Mouse (Mus musculus): ENCODE data around the gene E2f1. TPM values are rescaled to one million over a fixed set of nuclear protein-coding genes. Genes with fewer than 3 reads are reported as not detected.
A peak's percentile ranks its signal among the peaks of the same experiment; 100 is the strongest.

Gene E2f1
- polyA plus RNA-seq (2016; fragmentation: Nextera tagmentation; extraction: Ambion mirVana): 34.9 and 35.5 TPM in 2 replicates

DNA sequence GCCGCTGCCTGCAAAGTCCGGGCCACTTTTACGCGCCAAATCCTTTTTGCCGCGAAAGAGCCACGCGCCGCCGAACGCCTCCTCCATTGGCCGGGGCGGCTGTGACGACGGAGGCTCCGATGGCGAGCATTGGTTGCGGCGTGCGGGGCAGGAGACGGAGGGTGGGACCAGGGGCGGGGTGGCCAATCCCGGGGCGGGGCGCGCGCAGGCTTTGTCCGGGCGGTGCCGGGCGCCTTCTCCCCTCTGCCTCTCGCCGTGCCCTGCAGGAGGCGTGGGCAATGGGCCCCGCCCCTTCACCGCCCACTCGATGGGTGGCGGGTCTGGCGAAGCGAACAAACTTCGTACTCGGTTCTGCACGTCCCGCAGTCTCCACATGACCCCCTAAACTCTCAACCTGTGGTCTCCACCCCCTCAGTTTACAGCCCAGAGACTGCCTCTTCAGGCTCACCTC, at the start of gene E2f1:
TSS of gene E2f1 (minus strand) at position 57 of the 451 bp plus-strand sequence.
- Histone ChIP-seq H3K27me3 (ENCODE audit: low read depth, poor library complexity, severe bottlenecking) (0 out of 2 replicates have a peak, but pooled peaks cover 7% of the 10 kb centered on the region), H3K4me1 (peaks cover 64% of the 10 kb centered on the region), H3K36me3 (peaks cover 22% of the 10 kb centered on the region), H3K4me3 (peak within 1 kb of the TSS; percentile 87), H3K9me3 (replicated peaks) (no peaks in the 10 kb centered on the region), H3K27ac (replicated peaks) (peak within 1 kb of the TSS; percentile 98)
- WGBS: under 1% methylated on average over 44 of the region's 44 CpGs
- DNase-seq (ENCODE audit: low spot score): peak; percentile 99

DNA sequence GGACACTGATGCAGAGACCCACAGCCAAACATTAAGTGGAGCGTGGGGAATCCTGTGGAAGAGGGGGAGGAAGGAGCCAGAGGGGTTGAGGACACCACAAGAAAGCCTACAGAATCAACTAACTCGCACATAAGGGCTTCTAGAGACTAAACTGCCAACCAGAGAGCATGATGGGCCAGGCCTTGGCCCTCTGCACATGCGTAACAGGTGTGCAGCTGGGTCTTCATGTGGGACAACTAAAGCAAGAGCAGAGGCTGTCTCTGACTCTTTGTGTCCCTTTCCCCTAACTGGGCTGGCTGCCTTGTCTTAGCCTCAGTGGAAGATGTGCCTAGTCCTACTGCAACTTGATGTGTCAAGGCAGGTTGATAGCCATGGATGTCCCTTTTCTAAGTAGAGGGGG, 47.4 kb upstream of the E2f1 start:
- DNase-seq (ENCODE audit: low spot score): no peak
- Histone ChIP-seq H3K4me3 (no peak overlapping the region), H3K9me3 (replicated peaks) (no peaks in the 10 kb centered on the region), H3K36me3 (0 out of 2 replicates have a peak, but pooled peaks cover 6% of the 10 kb centered on the region), H3K27ac (replicated peaks) (no peak overlapping the region), H3K4me1 (peaks cover 31% of the 10 kb centered on the region), H3K27me3 (ENCODE audit: low read depth, poor library complexity, severe bottlenecking) (no peaks in the 10 kb centered on the region)
- WGBS: 90% methylated on average over 3 of the region's 3 CpGs

DNA sequence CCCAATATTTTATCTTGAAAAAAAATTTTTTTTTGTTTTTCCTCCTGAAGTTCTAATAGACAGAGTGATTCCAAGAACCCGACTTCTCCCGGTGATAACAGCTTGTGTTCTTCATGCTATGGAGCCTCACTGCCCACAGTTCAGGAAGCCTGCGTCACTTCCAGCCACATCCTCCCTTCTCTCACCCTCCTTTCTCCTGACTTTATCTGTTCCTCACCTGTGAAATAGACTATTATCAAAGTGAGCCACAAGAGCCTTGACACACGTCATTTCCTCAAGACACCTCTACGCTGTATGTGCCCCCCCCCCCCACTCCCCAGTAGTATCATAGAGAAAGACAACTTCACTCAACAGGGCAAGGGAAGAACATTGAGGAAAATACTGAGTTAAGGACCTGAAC, 46.0 kb upstream of the E2f1 start:
- Histone ChIP-seq H3K9me3 (replicated peaks) (no peaks in the 10 kb centered on the region), H3K4me3 (no peak overlapping the region), H3K27ac (replicated peaks) (no peak overlapping the region), H3K36me3 (0 out of 2 replicates have a peak, but pooled peaks cover 6% of the 10 kb centered on the region), H3K4me1 (peaks cover 32% of the 10 kb centered on the region), H3K27me3 (ENCODE audit: low read depth, poor library complexity, severe bottlenecking) (no peaks in the 10 kb centered on the region)
- 95% methylated on average over 5 of the region's 5 CpGs for WGBS
- no peak for DNase-seq (ENCODE audit: low spot score)

DNA sequence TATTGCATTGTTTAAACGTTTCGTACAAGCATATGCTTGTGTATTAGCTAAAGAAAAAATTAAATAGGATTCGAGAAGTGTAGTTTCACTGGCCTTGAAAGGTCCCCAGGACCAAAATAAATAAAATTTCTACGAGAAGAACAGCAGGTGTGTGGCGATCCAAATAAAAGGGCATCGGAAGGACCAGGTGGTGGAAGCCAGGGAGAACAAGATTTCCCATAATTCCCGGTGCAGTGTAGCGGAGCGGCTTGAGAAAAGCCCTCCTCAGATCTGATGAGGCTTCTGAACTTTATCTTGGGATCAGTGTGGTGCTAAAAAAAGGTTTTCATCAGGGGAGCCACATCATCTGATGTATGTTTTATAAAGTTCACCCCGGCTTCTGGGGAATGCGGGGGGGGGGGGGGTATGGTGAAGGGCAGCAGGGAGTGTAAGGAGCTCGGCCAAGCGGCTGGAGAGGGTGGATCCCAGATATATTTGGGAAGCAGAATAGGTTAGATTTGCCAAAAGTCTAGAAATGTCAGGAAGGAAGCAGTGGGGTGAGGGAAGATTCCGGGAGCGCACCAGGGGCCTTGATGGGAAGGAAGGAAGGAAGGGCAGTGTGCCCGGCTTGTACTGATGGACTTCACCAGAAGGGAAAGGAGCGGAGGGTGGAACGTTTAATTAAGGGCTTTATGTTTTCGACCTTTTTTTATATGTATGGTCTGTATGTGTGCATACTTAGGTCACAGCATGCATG, 45.3 kb upstream of the E2f1 start:
- no peak for DNase-seq (ENCODE audit: low spot score)
- peak overlapping the region; percentile 69; the same call in 1 of the 2 replicates for H3K4me3 ChIP-seq
- 0 out of 2 replicates have a peak, but pooled peaks cover 3% of the 10 kb centered on the region for H3K36me3 ChIP-seq
- peak overlapping the region; percentile 99; the same call in 1 of the 2 replicates for H3K27ac ChIP-seq (replicated peaks)
- 0 out of 2 replicates have a peak, but pooled peaks cover 3% of the 10 kb centered on the region for H3K27me3 ChIP-seq (ENCODE audit: low read depth, poor library complexity, severe bottlenecking)
- WGBS: 74% methylated on average over 19 of the region's 19 CpGs
- no peaks in the 10 kb centered on the region for H3K9me3 ChIP-seq (replicated peaks)
- H3K4me1 ChIP-seq: peaks cover 32% of the 10 kb centered on the region

DNA sequence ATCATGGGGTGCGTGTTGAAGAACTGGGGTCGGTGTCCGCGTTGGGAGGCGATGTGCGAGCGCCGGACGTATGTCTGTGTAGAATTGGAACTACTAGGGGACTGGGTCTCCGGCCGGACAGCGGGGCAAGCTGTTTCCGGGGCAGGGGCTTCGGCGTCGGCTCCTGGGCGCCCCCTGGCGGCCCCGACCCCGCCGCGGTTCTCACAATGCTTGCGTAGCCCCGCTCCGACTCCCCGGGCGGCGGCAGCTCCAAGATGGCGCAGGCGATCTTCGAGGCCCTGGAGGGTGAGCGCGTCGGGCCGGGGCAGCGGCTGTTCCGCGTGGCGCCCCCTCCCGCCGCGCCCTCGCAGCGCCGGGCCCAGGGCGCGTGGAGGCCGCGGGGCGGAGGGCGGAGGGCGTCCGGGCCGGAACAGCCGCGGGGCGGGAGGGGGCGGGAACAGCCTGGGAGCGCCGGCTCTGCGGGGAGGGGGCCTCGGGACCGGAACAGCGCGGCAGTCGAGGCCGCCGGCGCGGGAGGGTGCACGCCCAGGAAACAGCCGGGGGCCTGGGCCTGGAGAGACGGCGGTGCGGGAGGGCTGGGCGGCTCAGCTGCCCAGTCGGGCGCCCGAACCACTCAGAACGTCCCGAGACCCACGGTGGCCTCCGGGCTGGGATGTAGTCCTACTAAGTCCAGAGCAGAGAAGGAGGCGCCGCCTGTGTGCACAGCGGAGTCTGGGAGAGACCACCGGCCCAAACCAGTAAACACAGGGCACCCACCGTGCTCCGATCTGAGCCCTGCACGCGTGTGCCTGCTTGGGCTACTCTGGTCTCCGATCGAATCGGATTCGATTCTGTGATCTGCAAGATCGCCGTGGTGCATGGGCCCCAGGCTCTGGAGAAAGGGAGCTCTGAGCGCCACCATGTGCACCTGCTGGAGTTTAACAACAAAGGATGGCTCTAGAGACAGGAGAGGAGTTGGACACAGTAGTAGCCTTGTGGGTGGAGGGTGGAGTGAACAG, 43.7 kb upstream of the E2f1 start, which contains the start of the genes Zfp341 and 4930519P11Rik:
TSS of gene Zfp341 (plus strand) at position 180 of the 998 bp plus-strand sequence.
TSS of gene 4930519P11Rik (minus strand) at position 320 of the 998 bp plus-strand sequence.
- peaks cover 32% of the 10 kb centered on the region for H3K4me1 ChIP-seq
- H3K9me3 ChIP-seq (replicated peaks): no peaks in the 10 kb centered on the region
- peaks cover 17% of the 10 kb centered on the region for H3K27me3 ChIP-seq (ENCODE audit: low read depth, poor library complexity, severe bottlenecking)
- H3K27ac ChIP-seq (replicated peaks): peak within 1 kb of the TSS; percentile 99
- peak; percentile 94 for DNase-seq (ENCODE audit: low spot score)
- WGBS: under 1% methylated on average over 88 of the region's 98 CpGs
- H3K36me3 ChIP-seq: no peaks in the 10 kb centered on the region
- H3K4me3 ChIP-seq: peak within 1 kb of the TSS; percentile 69

DNA sequence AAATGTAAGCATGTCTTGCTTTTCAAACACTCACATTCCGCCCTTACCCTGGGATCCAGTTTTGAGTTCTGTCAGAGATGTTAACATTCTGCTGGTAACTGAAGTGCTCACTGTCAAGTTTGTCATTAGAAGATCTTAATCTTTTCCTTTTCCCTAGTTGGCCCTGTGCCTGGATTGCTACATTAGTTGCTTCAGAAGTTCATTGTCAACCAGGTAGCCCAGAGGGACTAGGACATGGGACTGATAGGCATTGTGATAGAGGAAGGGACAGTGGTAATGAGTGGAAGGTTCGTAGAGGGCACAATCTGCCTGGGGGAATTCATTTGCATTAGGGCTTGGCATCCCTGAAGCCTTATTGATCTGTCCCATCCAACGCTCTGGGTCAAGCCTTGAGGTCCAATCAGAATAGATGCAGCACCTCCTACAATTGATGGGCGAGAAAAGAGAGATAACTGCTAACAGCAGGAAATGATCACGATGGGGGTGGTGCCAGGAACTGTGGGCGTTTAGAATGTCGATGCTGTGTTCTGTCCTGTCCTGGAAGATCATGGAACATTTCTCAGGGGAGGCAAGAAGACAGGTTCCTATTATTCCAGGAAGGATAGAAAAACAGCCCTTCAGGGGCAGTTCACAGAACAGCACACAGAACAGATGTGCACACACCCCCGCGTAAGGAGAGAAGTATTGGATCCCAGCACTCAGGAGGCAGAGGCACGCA, 39.5 kb upstream of the E2f1 start:
- 71% methylated on average over 10 of the region's 10 CpGs for WGBS
- H3K36me3 ChIP-seq: no peaks in the 10 kb centered on the region

DNA sequence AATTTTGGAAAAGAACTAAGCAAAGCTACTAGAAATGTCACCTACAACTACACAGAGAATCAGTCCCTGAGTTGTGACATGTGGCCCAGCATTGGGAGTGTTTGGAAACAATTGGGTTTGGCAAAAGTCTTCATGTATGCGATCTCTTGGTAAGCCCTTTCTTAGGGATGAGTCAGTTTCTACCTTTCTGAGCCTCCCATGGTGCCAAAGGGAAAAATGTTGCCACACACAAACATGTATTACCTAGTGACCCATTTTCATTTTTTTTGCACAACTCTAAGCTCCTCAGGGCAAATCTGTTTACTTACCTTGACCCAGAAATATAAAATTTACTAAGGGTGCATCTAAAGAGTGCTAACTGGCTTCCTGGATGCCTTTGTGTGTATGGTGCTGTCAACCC, 37.3 kb upstream of the E2f1 start:
- H3K27ac ChIP-seq (replicated peaks): no peak overlapping the region
- DNase-seq (ENCODE audit: low spot score): no peak
- no peaks in the 10 kb centered on the region for H3K9me3 ChIP-seq (replicated peaks)
- peaks cover 15% of the 10 kb centered on the region for H3K4me1 ChIP-seq
- no peaks in the 10 kb centered on the region for H3K36me3 ChIP-seq
- WGBS: 85% methylated on average over 1 of the region's 1 CpGs
- no peak overlapping the region for H3K4me3 ChIP-seq
- peaks cover 17% of the 10 kb centered on the region for H3K27me3 ChIP-seq (ENCODE audit: low read depth, poor library complexity, severe bottlenecking)

More for the DNA sequence above, 39.5 kb upstream of the E2f1 start:
- peaks cover 21% of the 10 kb centered on the region for H3K4me1 ChIP-seq
- no peak for DNase-seq (ENCODE audit: low spot score)
- no peak overlapping the region for H3K27ac ChIP-seq (replicated peaks)
- no peaks in the 10 kb centered on the region for H3K9me3 ChIP-seq (replicated peaks)
- H3K4me3 ChIP-seq: no peak overlapping the region
- H3K27me3 ChIP-seq (ENCODE audit: low read depth, poor library complexity, severe bottlenecking): peaks cover 17% of the 10 kb centered on the region

DNA sequence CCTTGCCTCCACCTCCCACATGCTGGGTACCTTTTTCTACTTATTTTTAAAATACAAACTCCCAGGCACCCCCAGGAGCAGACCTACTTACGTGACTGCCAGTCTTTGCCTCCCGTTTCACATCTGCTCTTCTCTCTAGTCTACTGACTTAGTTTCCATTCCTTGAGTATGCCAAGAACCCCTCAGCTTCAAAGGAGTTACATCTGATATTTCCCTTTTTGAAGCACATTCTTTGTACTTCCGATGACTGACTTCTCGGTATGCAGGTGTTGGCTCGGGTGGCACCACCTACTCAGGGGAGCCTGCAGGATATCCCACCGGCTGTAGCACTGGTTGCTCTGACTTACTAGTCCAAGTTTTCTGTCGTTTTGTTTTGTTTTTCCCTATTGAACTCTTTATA, 34.5 kb upstream of the E2f1 start:
- WGBS: 48% methylated on average over 7 of the region's 7 CpGs
- H3K36me3 ChIP-seq: no peaks in the 10 kb centered on the region
- peaks cover 15% of the 10 kb centered on the region for H3K4me1 ChIP-seq
- H3K4me3 ChIP-seq: peak overlapping the region; percentile 71
- no peaks in the 10 kb centered on the region for H3K9me3 ChIP-seq (replicated peaks)
- peaks cover 6% of the 10 kb centered on the region; the same call in 1 of the 2 replicates for H3K27me3 ChIP-seq (ENCODE audit: low read depth, poor library complexity, severe bottlenecking)
- no peak overlapping the region for H3K27ac ChIP-seq (replicated peaks)
- DNase-seq (ENCODE audit: low spot score): no peak

DNA sequence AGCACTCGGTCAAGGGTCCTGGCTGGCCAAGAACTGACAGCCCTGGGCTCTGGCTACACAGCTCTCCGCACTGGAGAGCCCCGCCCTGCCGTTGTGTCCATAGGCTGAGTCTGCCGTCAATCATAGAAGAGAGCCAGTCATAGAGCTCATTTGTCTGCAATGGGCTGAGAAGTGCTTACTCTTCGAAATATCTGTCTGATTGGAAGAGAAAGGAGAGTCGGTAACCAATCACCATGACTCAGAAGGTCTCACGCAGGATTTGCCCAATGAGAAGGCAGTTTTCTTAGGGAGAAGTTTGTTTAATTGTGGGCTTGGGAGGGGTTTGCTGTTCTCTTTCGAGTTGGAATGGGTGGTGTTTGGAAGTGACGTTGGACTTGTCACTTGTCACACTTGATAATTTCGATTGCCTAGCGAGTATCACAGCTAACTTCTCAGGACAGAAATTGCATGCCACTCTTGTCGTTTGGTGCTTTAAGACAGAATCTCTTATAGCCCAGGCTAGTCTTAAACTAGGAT, 34.0 kb upstream of the E2f1 start, which contains the start of gene Pxmp4:
TSS of gene Pxmp4 (minus strand) at position 71 of the 516 bp plus-strand sequence.
- no peaks in the 10 kb centered on the region for H3K36me3 ChIP-seq
- H3K4me3 ChIP-seq: peak within 1 kb of the TSS; percentile 71
- H3K9me3 ChIP-seq (replicated peaks): no peaks in the 10 kb centered on the region
- peak; percentile 92 for DNase-seq (ENCODE audit: low spot score)
- under 1% methylated on average over 13 of the region's 13 CpGs for whole genome bisulfite sequencing
- 0 out of 2 replicates have a peak, but pooled peaks cover 3% of the 10 kb centered on the region for H3K27me3 ChIP-seq (ENCODE audit: low read depth, poor library complexity, severe bottlenecking)
- H3K27ac ChIP-seq (replicated peaks): peak within 1 kb of the TSS; percentile 85
- H3K4me1 ChIP-seq: peaks cover 15% of the 10 kb centered on the region

DNA sequence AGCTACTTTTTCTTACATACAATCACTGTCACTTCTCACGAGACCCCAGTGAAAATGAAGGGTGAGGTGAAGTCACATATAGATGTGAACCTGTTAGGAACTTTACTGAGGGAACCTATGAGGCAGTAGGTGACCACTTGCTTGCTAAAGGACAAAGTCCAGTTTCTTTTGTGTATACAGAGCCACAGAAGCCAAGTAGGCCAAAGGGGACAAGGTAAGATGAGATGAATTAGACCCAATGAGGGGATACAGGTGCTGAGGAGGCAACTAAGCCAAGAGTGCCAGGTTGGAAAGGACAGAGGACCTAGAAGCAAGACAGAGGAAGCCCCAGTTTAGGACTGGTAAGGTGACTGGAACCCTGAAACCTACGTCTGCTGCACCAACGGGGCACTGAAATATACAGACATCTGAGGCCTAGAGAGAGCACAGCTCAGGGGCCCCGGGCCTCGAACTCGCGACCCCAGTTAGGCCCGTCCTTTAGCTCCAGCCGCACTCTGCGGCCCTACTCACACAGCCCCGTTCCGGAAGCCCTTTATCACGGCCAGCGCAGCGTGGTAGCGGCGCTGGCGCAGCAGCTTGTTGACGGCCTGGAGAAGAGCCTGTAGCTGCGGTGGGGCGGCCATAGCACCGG, 33.4 kb upstream of the E2f1 start:
- peak overlapping the region; percentile 85 for H3K27ac ChIP-seq (replicated peaks)
- H3K27me3 ChIP-seq (ENCODE audit: low read depth, poor library complexity, severe bottlenecking): no peaks in the 10 kb centered on the region
- H3K4me3 ChIP-seq: peak overlapping the region; percentile 71
- no peaks in the 10 kb centered on the region for H3K36me3 ChIP-seq
- no peaks in the 10 kb centered on the region for H3K9me3 ChIP-seq (replicated peaks)
- no peak for DNase-seq (ENCODE audit: low spot score)
- H3K4me1 ChIP-seq: peaks cover 15% of the 10 kb centered on the region
- WGBS: 25% methylated on average over 22 of the region's 22 CpGs

DNA sequence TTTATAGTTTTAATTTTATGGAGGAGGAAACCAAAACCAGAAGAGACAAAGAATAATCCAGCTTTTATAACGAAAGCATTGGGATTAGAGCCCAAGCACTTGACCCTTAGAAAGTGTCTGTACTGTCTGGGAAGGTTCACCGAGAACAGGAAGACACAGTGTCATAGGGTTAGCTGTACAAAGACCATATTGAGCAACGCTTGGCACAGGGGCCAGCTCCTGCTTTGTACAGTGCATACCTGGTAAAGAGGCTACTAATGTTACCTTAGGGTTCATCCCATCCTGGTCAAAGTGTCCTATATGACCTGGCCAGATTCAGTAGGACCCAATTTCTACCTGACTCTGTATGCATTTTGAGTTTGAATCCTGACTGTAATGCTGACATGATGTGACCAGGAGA, 31.6 kb upstream of the E2f1 start:
- 70% methylated on average over 3 of the region's 3 CpGs for WGBS

More for the DNA sequence above, 31.6 kb upstream of the E2f1 start:
- H3K27ac ChIP-seq (replicated peaks): no peak overlapping the region
- no peaks in the 10 kb centered on the region for H3K9me3 ChIP-seq (replicated peaks)
- no peak overlapping the region for H3K4me3 ChIP-seq
- peaks cover 15% of the 10 kb centered on the region for H3K4me1 ChIP-seq
- no peaks in the 10 kb centered on the region for H3K27me3 ChIP-seq (ENCODE audit: low read depth, poor library complexity, severe bottlenecking)
- DNase-seq (ENCODE audit: low spot score): no peak
- no peaks in the 10 kb centered on the region for H3K36me3 ChIP-seq

Measured in midbrain, embryonic 10.5 days (tissue).